Mouse (Mus musculus) lung, embryonic 14.5 days (tissue): ENCODE data around the gene Grhl3. TPM values are rescaled to one million over a fixed set of nuclear protein-coding genes. Genes with fewer than 3 reads are reported as not detected.
A peak's percentile ranks its signal among the peaks of the same experiment; 100 is the strongest.

Experiments
- ATAC-seq: fragments of 200-750 bp; cut with Nextera tagmentation; 2 replicates; pipeline ENCODE4 v1.8.0; 2017; ENCODE audit warnings: mild to moderate bottlenecking, moderate TSS enrichment, moderate library complexity; ENCODE audit not compliant: insufficient read depth
- DNase-seq: peaks from one replicate; pipeline ENCODE4 v3.0.0-alpha.2; 2015
- H3K27ac ChIP-seq: fragments of 300-500 bp; sonication (generic); 2 replicates; pipeline ENCODE4 v1.5.1; 2014; ENCODE audit warnings: low read depth, mild to moderate bottlenecking, moderate library complexity
- H3K27me3 ChIP-seq: fragments of 300-500 bp; sonication (generic); 2 replicates; pipeline ENCODE4 v1.6.1; 2014; ENCODE audit warnings: low read length, control low read depth; ENCODE audit not compliant: insufficient read depth
- H3K36me3 ChIP-seq: fragments of 300-500 bp; sonication (generic); 2 replicates; pipeline ENCODE4 v1.6.1; 2014; ENCODE audit warnings: control low read depth; ENCODE audit not compliant: insufficient read depth
- H3K4me1 ChIP-seq: fragments of 300-500 bp; sonication (generic); 2 replicates; pipeline ENCODE4 v1.6.1; 2014; ENCODE audit warnings: antibody characterized with exemption, control low read depth; ENCODE audit not compliant: insufficient read depth
- H3K4me2 ChIP-seq: fragments of 300-500 bp; sonication (generic); 2 replicates; pipeline ENCODE4 v1.6.1; 2014; ENCODE audit warnings: mild to moderate bottlenecking
- H3K4me3 ChIP-seq: fragments of 300-500 bp; sonication (generic); 2 replicates; pipeline ENCODE4 v1.5.1; 2014; ENCODE audit warnings: low read depth, low read length
- H3K9ac ChIP-seq: fragments of 300-500 bp; sonication (generic); 2 replicates; pipeline ENCODE4 v1.6.1; 2014
- H3K9me3 ChIP-seq: fragments of 300-500 bp; sonication (generic); 2 replicates; pipeline ENCODE4 v1.6.1; 2016; ENCODE audit warnings: low read depth, low read length, control low read depth
- CTCF ChIP-seq: IDR thresholded peaks from 2 replicates; pipeline ENCODE4 v1.5.1; 2016; ENCODE audit warnings: antibody characterized with exemption, low read depth
- WGBS: fragments of 180-500 bp; shearing (Covaris S2); extraction: QIAGEN DNeasy Blood & Tissue Kit; methylation state at CpG from one replicate; pipeline ENCODE4 v1.1.7; 2014; 5-methylcytosine and 5-hydroxymethylcytosine counted together
- polyA plus RNA-seq: library from polyadenylated mRNA; unstranded; fragments of >200 nt; fragmentation: Nextera tagmentation; extraction: Ambion mirVana; gene quantifications from 2 replicates; pipeline ENCODE4 v1.2.1, GENCODE M21; 2014

Gene Grhl3
- polyA plus RNA-seq, 1 experiment from 2014 or later: 2.5 TPM

GRCm38 (mm10) chr4:135563794-135564193, 9.6 kb downstream of the Grhl3 start:
- H3K9me3 ChIP-seq: no peaks in the 10 kb centered on the region
- H3K4me3 ChIP-seq: no peak overlapping the region
- TF ChIP-seq CTCF: no peak
- no peak overlapping the region for H3K9ac ChIP-seq
- WGBS: 31% methylated on average over 2 of the region's 2 CpGs
- H3K36me3 ChIP-seq: no peaks in the 10 kb centered on the region
- H3K27me3 ChIP-seq: peaks cover 5% of the 10 kb centered on the region; the same call in 1 of the 2 replicates
- H3K4me2 ChIP-seq: no peak overlapping the region
- DNase-seq (no peak), ATAC-seq (no peak)
- H3K4me1 ChIP-seq: peaks cover 12% of the 10 kb centered on the region
- no peak overlapping the region for H3K27ac ChIP-seq

DNA sequence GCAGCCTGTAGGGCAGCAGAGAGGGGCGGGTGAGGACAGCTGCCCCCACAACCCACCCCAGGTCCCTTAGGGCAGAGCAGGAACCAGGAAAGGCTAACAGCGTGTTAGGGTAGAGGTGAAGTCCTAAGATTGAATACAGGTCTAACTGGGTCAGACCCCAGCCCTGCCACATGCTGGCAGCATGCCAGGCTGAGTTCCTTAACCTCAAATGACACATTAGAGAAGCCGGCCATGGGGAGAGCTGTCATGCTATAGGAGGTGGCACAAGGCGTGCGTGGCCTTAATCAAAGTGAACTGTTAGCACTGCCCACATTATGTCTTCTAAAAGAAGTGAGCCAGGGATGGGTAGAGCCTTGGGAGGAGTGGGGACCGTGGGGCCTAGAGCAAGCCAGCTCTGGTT, 24.1 kb downstream of the Grhl3 start:
- no peak overlapping the region for H3K4me3 ChIP-seq
- peaks cover 32% of the 10 kb centered on the region for H3K4me1 ChIP-seq
- ATAC-seq (no peak), DNase-seq (peak; percentile 42)
- no peak overlapping the region for H3K27ac ChIP-seq
- H3K36me3 ChIP-seq: no peaks in the 10 kb centered on the region
- H3K9me3 ChIP-seq: no peaks in the 10 kb centered on the region
- no peaks in the 10 kb centered on the region for H3K27me3 ChIP-seq
- H3K9ac ChIP-seq: no peak overlapping the region
- 50% methylated on average over 6 of the region's 6 CpGs for WGBS
- H3K4me2 ChIP-seq: no peak overlapping the region
- TF ChIP-seq CTCF: no peak

- Histone ChIP-seq H3K4me1 (peaks cover 32% of the 10 kb centered on the region), H3K27me3 (no peaks in the 10 kb centered on the region), H3K9me3 (no peaks in the 10 kb centered on the region), H3K27ac (no peak overlapping the region), H3K4me2 (no peak overlapping the region), H3K36me3 (no peaks in the 10 kb centered on the region), H3K9ac (no peak overlapping the region), H3K4me3 (no peak overlapping the region)
- ATAC-seq (no peak), DNase-seq (no peak)
- no peak for TF ChIP-seq CTCF
- 25% methylated on average over 9 of the region's 9 CpGs for WGBS
Observed at GRCm38 (mm10) chr4:135548521-135549077, 24.8 kb downstream of the Grhl3 start.

GRCm38 (mm10) chr4:135548108-135548507, 25.3 kb downstream of the Grhl3 start:
- no peaks in the 10 kb centered on the region for H3K36me3 ChIP-seq
- no peaks in the 10 kb centered on the region for H3K9me3 ChIP-seq
- H3K4me3 ChIP-seq: no peak overlapping the region
- no peak for TF ChIP-seq CTCF
- H3K4me2 ChIP-seq: no peak overlapping the region
- ATAC-seq (no peak), DNase-seq (peak; percentile 34)
- 8% methylated on average over 7 of the region's 7 CpGs for WGBS
- peaks cover 32% of the 10 kb centered on the region for H3K4me1 ChIP-seq
- peak overlapping the region; percentile 16; the same call in 1 of the 2 replicates for H3K27ac ChIP-seq
- no peaks in the 10 kb centered on the region for H3K27me3 ChIP-seq
- no peak overlapping the region for H3K9ac ChIP-seq

DNA sequence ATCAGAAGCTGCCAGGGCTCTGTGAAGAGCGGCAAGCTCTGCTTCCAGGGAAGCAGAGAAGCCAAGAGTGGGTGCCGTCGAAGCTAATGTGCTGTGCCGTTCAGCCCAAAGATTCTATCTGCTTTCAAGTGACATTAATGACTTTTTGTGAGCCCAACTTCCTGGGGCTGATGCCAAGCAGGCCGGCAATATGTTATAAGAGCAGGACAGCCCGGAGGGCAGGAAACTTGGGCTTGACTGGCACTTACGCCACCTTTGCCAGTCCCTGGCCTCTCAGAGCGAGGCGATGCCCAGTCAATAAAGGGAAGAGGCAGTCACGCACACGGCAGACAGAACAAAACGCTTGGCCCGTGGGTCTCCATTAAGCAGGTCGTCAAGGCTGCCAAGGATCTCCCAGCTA, 25.9 kb downstream of the Grhl3 start:
- no peak for TF ChIP-seq CTCF
- Histone ChIP-seq H3K4me1 (peaks cover 32% of the 10 kb centered on the region), H3K36me3 (no peaks in the 10 kb centered on the region), H3K27ac (peak overlapping the region; percentile 16; the same call in 1 of the 2 replicates), H3K27me3 (no peaks in the 10 kb centered on the region), H3K9ac (no peak overlapping the region), H3K4me2 (no peak overlapping the region), H3K4me3 (no peak overlapping the region), H3K9me3 (no peaks in the 10 kb centered on the region)
- 31% methylated on average over 14 of the region's 14 CpGs for WGBS
- ATAC-seq: no peak
- peak; percentile 20 for DNase-seq

DNA sequence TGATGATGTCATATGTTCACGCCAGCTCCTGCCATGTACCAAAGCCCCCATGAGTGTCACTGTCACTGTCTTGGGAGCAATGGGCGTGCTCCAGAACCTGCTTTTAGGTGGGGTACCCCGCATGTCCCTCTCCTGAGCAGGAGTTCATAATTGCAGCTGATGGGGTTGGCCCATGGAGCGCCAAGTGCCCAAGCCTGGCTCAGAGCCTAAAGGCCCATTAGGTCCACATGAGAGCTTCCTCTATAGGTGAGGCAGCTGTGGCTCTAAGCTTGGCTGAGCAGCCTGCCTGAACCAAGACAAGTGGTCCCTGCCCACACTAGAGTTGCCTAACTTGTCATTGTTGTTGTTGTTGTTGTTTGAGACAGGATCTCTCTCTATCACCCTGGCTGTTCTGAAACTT, 26.6 kb downstream of the Grhl3 start:
- H3K27ac ChIP-seq: peak overlapping the region; percentile 34

GRCm38 (mm10) chr4:135546008-135546407, 27.4 kb downstream of the Grhl3 start:
- TF ChIP-seq CTCF: peak; percentile 36
- H3K4me2 ChIP-seq: no peak overlapping the region
- H3K27me3 ChIP-seq: no peaks in the 10 kb centered on the region
- no peaks in the 10 kb centered on the region for H3K36me3 ChIP-seq
- no peak overlapping the region for H3K4me3 ChIP-seq
- peak overlapping the region; percentile 50; the same call in 1 of the 2 replicates for H3K27ac ChIP-seq
- DNase-seq (peak; percentile 65), ATAC-seq (no peak)
- WGBS: 68% methylated on average over 7 of the region's 7 CpGs
- peaks cover 32% of the 10 kb centered on the region for H3K4me1 ChIP-seq
- H3K9ac ChIP-seq: no peak overlapping the region
- H3K9me3 ChIP-seq: no peaks in the 10 kb centered on the region

More for the DNA sequence above, 26.6 kb downstream of the Grhl3 start:
- Histone ChIP-seq H3K4me2 (no peak overlapping the region), H3K9me3 (no peaks in the 10 kb centered on the region), H3K9ac (no peak overlapping the region), H3K36me3 (no peaks in the 10 kb centered on the region), H3K27me3 (no peaks in the 10 kb centered on the region), H3K4me1 (peaks cover 32% of the 10 kb centered on the region), H3K4me3 (no peak overlapping the region)
- ATAC-seq (no peak), DNase-seq (no peak)
- WGBS: 82% methylated on average over 4 of the region's 4 CpGs
- TF ChIP-seq CTCF: no peak
